Mouse (Mus musculus) hindlimb bud, embryonic 11.5 days (tissue): ENCODE measurements around the gene Pex6.

Experiments used
- DNase-seq: peaks from one replicate; pipeline ENCODE4 v3.0.0-alpha.2; 2012; ENCODE audit warnings: low read depth, low spot score; ENCODE audit errors: extremely low spot score

The Pex6 gene

DNA sequence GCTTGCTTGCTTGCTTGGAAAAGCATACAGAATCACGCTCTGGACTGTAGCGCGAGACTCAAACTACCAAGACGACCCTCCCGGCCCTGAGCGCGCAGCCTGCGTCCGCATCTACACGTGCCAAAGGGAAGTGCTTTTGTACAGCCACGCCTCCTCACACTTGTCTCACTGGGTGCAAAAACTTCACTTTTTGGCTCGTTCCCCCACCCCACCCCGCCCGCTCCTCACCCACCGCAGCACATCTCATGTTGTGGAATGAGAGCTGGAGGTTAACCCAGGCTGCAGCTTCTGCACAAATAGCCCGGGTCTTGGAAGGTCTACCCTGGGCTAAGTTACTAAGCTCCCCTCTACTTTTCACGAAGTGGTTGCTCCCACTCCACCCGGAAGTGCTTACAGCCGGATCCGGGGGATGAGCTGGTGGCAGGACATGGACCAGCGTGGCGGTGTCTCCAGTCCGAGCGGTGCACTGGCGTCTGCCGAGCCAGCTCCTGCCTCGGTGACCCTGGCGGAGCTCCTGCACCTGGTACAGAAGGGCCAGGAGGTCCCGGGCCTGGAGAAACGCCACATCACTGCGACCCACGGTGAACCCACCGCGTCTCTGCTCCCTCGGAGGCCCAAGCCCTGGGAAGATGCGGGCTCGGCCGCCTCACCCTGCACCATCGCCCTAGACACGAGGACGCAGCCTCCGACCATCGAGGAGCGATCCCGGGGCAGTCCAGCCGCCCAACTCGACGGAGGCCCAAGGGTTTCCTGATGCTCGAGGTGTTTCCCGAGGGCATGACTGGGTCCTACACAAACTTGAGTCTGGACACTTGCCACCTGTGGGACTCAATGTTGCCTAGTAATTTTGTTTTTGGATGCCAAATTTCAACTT is 61.4 kb downstream of the Pex6 start, which contains the start of gene 2310039H08Rik:
Gene 2310039H08Rik, plus strand, starts transcription at position 232 of the 874 bp plus-strand sequence.
- peak; percentile 63 for DNase-seq

DNA sequence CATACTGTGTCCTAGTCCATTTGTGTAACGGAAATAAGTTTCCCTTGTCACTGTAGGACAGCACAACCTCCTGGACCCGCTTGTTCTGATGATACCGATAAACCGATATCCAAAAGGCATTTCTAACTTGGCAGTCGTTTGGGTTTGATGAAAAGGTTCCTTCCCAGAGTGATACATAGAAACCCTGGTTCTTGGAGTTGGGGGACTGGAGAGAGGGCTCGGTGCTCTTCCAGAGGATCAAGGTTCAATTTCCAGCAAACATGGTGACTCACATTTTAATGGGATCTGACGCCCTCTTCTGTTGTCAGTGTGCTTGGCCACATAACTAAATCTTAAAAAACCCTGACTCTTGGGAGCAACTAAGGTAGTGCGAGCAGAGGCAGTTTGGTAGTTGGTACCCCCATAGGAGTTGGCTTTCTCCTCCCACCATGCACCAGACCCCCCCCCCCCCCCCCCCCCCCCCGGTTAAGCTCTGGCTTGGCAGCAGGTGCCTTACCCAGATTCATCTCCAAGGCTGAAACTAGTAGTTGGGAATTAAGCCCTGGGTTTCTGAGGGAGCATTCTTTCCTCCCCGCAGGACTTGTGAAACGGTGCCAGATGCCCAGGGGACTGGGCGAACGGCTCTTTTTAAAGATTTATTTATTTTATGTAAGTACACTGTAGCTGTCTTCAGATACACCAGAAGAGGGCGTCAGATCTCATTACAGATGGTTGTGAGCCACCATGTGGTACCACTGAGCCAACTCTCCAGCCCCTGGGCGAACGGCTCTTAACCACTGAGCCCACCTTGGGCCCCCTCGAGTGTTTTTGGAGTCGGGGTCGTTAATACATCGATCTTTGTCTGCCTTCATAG is 62.2 kb downstream of the Pex6 start:
- no peak for DNase-seq

DNA sequence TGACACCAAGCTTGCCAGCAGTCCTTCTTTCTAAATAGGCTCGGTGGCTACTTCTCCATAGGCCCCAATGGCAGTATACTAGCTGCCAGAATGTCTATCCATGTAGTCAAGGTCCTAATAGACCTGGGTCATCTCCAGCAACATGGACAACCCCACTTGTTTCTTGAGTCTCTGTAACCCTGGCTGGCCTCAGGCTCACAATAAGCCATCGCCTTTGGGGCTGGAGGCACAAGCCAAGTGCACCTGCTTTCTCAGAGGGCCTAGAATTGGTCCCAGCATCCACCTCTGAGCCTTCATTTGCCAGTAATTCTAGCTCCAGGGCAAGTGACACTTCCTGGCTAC is 62.8 kb downstream of the Pex6 start:
- no peak for DNase-seq

DNA sequence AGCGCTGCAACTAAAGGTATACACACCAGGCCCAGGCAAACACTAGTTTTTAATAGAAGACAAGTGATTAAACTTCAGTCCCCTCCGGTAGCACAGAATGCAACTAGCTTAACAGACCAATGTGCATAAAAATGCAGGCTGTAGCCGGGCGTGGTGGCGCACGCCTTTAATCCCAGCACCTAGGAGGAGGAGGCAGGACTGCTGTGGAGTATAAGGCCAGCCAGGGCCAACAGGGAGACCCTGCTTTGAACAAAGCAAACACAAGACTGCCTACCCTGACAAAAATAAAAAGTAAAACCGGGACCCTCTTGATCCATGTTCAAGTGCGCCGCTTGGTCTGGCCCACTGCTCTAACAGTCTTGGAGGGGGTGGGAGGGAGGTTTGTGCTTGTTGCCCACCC is 63.8 kb downstream of the Pex6 start:
- DNase-seq: no peak
